Comparison of ENCODE assay signal across 8 mouse cellular contexts in the genomic region with DNA sequence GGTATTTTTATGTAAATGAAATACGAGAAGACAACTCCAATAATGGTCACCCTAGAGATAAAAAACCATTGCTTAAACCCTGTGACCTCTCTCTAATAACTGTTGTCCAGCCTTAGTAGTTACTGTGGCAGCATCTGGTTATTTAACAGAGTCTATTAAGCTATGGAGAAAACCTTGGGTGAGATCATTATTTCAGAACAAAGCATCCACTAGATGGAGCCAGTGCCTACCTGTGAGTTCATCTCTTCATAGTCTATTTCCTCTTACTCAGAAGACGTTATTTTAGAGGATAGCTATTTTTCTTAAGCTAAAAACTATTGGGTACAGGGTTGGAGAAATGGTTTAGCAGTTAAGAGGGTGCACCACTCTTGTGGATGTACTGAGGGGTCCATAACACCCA. TPM values are rescaled to one million over a fixed set of nuclear protein-coding genes. Genes with fewer than 3 reads are reported as not detected.
DNase-seq lines count a peak whose midpoint lies in the region; ATAC-seq and TF ChIP-seq lines count a peak whose summit lies in the region.

No protein-coding gene starts in this region.

- peak; percentile 50; the same call in 1 of the 2 replicates for TF ChIP-seq CTCF in cerebellum, adult 2 months (IDR thresholded peaks at IDR 0.05; ENCODE audit: borderline replicate concordance, insufficient read depth, low read depth, low read length)

- DNase-seq in hindbrain, embryonic 11.5 days (ENCODE audit: low spot score), result peak; percentile 64
- DNase-seq in urinary bladder, postnatal 14 days (ENCODE audit: low spot score), result peak; percentile 45
- no peak for DNase-seq in urinary bladder, postnatal 25 days (ENCODE audit: low spot score)
- peak in 1 of 2 experiments; percentile 63 for DNase-seq in cerebellum, adult 2 months
- peak; percentile 27 to 57 for DNase-seq in kidney, postnatal 4 days
- DNase-seq in skeletal muscle tissue, adult 2 months (ENCODE audit: low read depth, low spot score), result peak; percentile 30

- no peaks in the 10 kb centered on the region for H3K27me3 ChIP-seq in hindbrain, embryonic 11.5 days (ENCODE audit: control insufficient read depth, insufficient read depth, low read length)
- H3K27me3 ChIP-seq in hindbrain, embryonic 13.5 days, result no peaks in the 10 kb centered on the region
- no peaks in the 10 kb centered on the region for H3K27me3 ChIP-seq in cerebellum, adult 2 months (ENCODE audit: control insufficient read depth, insufficient read depth, low read length)

- no peak overlapping the region for H3K4me2 ChIP-seq in hindbrain, embryonic 11.5 days (replicated peaks; ENCODE audit: low read depth, low read length)
- no peak overlapping the region for H3K4me2 ChIP-seq in hindbrain, embryonic 13.5 days

- no peaks in the 10 kb centered on the region for H3K9me3 ChIP-seq in hindbrain, embryonic 11.5 days (ENCODE audit: control insufficient read depth, low read length)
- no peaks in the 10 kb centered on the region for H3K9me3 ChIP-seq in hindbrain, embryonic 13.5 days

- whole genome bisulfite sequencing in hindbrain, embryonic 11.5 days, result 59% methylated on average over 2 of the region's 2 CpGs
- 58% methylated on average over 2 of the region's 2 CpGs for WGBS in hindbrain, embryonic 13.5 days
- 45% methylated on average over 2 of the region's 2 CpGs for WGBS in cerebellum, adult 2 months

- H3K4me3 ChIP-seq in hindbrain, embryonic 11.5 days (ENCODE audit: low read depth, low read length), result no peak overlapping the region
- no peak overlapping the region for H3K4me3 ChIP-seq in hindbrain, embryonic 13.5 days
- H3K4me3 ChIP-seq in cerebellum, adult 2 months (replicated peaks; ENCODE audit: insufficient read depth, low read depth, low read length), result no peak overlapping the region

- TF ChIP-seq POLR2A in cerebellum, adult 2 months (IDR thresholded peaks at IDR 0.05; ENCODE audit: borderline replicate concordance, insufficient read depth, low read length), result no peak

- no peak overlapping the region for H3K27ac ChIP-seq in hindbrain, embryonic 11.5 days (ENCODE audit: low read depth, low read length)
- H3K27ac ChIP-seq in hindbrain, embryonic 13.5 days, result no peak overlapping the region
- no peak overlapping the region for H3K27ac ChIP-seq in cerebellum, adult 2 months (ENCODE audit: insufficient read depth, low read length)

- H3K36me3 ChIP-seq in hindbrain, embryonic 11.5 days (ENCODE audit: control insufficient read depth, insufficient read depth, low read length), result no peaks in the 10 kb centered on the region; the same call in 1 of the 2 replicates
- peaks cover 71% of the 10 kb centered on the region for H3K36me3 ChIP-seq in hindbrain, embryonic 13.5 days

- no peak for ATAC-seq in hindbrain, embryonic 11.5 days (ENCODE audit: low FRiP score)
- ATAC-seq in hindbrain, embryonic 13.5 days (ENCODE audit: low FRiP score), result no peak; the same call in 1 of the 2 replicates
- ATAC-seq in erythroid progenitor cell, adult 5-6 weeks (replicated peaks; ENCODE audit: low FRiP score, poor library complexity, severe bottlenecking), result no peak

- H3K4me1 ChIP-seq in hindbrain, embryonic 11.5 days (replicated peaks; ENCODE audit: control insufficient read depth, insufficient read depth, low read length), result no peaks in the 10 kb centered on the region
- no peaks in the 10 kb centered on the region for H3K4me1 ChIP-seq in hindbrain, embryonic 13.5 days (replicated peaks)
- H3K4me1 ChIP-seq in cerebellum, adult 2 months (ENCODE audit: control insufficient read depth, insufficient read depth, low read length), result no peaks in the 10 kb centered on the region

- no peak overlapping the region for H3K9ac ChIP-seq in hindbrain, embryonic 11.5 days (ENCODE audit: low read depth, low read length)
- no peak overlapping the region for H3K9ac ChIP-seq in hindbrain, embryonic 13.5 days

RNA-seq across cellular contexts. Expression of gene Psen1, which starts 25.8 kb away (rescaled TPM):
- polyA plus RNA-seq in hindbrain, embryonic 11.5 days (2014; fragmentation: Nextera tagmentation; extraction: Ambion mirVana), result 76.3 and 76.6 TPM in 2 replicates
- 66.4 and 68.5 TPM in 2 replicates for polyA plus RNA-seq in hindbrain, embryonic 13.5 days (2015; fragmentation: Nextera tagmentation; extraction: Ambion mirVana)
- 45.5 and 46.6 TPM in 2 replicates for polyA plus RNA-seq in cerebellum, adult 2 months (2012; rRNA removed)
- total RNA-seq in erythroid progenitor cell, adult 5-6 weeks (2015; ENCODE audit: low replicate concordance), result 25.6 and 32.8 TPM in 2 replicates
- total RNA-seq in erythroid progenitor cell, adult 5-6 weeks (2017; ENCODE audit: low replicate concordance), result 20.8 and 24.3 TPM in 2 replicates

RNA-seq across cellular contexts. Expression of gene Papln, which starts 49.7 kb away (rescaled TPM):
- 0.04 and 0.11 TPM in 2 replicates for polyA plus RNA-seq in hindbrain, embryonic 11.5 days (2014; fragmentation: Nextera tagmentation; extraction: Ambion mirVana)
- polyA plus RNA-seq in hindbrain, embryonic 13.5 days (2015; fragmentation: Nextera tagmentation; extraction: Ambion mirVana), result 0.16 and 0.22 TPM in 2 replicates
- 0.95 and 0.97 TPM in 2 replicates for polyA plus RNA-seq in cerebellum, adult 2 months (2012; rRNA removed)
- total RNA-seq in erythroid progenitor cell, adult 5-6 weeks (2015; ENCODE audit: low replicate concordance), result not detected in 2 replicates
- total RNA-seq in erythroid progenitor cell, adult 5-6 weeks (2017; ENCODE audit: low replicate concordance), result not detected in 2 replicates
